Mouse (Mus musculus): Measurements from ENCODE around the gene Slc32a1. TPM values are rescaled to one million over a fixed set of nuclear protein-coding genes. Genes with fewer than 3 reads are reported as not detected.

Slc32a1 gene
- total and polyA plus RNA-seq, 2 experiments from 2014 or later = not detected

DNA sequence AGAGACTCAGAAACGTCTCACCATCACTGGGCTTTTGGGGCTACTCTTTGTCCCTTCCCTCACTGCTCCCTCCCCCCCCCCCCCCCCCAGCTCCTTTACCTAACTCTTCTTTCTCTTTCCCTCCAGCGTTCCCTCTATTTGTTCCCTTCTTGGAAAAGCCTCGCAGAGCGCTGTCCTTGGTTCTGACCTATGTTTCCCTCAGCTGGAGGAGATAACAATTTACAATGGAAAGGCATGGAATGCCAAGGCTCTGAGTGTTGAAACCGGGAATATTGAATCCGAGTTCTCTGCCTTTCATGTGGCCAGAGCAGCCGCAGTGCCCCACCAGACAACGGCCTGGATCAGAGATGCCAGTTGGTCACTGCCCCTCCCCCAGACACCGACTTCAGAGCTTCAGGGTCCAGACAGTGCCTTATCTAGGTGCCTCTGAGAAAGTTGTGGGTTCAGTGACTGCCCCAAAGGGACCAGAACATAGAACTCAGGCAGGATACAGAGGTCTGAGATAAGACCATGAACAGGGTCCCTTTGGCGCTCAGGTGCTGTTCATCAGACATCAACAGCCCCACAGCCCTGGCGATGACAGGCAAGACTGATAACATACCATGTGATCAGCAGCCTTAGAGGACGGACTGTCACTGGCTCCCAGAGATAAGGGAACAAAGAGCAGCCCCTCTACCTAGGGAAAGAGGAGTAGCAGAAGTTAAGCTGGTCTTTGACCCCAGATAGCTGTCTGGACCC lies 25.8 kb upstream of the Slc32a1 start:
- DNase-seq (ENCODE audit: low spot score) (peak; percentile 49), ATAC-seq (ENCODE audit: insufficient read depth, low read depth) (no peak)
- no peak overlapping the region for H3K9ac ChIP-seq (replicated peaks; ENCODE audit: low read depth, low read length)
- no peaks in the 10 kb centered on the region for H3K36me3 ChIP-seq (replicated peaks; ENCODE audit: control insufficient read depth, insufficient read depth, low read length)
- WGBS = 2% methylated on average over 12 of the region's 12 CpGs
- TF ChIP-seq EP300 (IDR thresholded peaks at IDR 0.05; ENCODE audit: low read depth) = no peak
- TF ChIP-seq CTCF (IDR thresholded peaks at IDR 0.05; ENCODE audit: low read depth) = no peak
- H3K4me3 ChIP-seq (ENCODE audit: low read depth, low read length) = no peak overlapping the region
- H3K4me2 ChIP-seq (ENCODE audit: low read depth, low read length) = no peak overlapping the region
- H3K9me3 ChIP-seq (replicated peaks; ENCODE audit: control insufficient read depth, low read length) = no peaks in the 10 kb centered on the region
- H3K27ac ChIP-seq (ENCODE audit: low read depth) = no peak overlapping the region
- H3K4me1 ChIP-seq (ENCODE audit: control insufficient read depth, insufficient read depth) = no peaks in the 10 kb centered on the region
- no peaks in the 10 kb centered on the region for H3K27me3 ChIP-seq (ENCODE audit: control insufficient read depth, insufficient read depth, low read length)

DNA sequence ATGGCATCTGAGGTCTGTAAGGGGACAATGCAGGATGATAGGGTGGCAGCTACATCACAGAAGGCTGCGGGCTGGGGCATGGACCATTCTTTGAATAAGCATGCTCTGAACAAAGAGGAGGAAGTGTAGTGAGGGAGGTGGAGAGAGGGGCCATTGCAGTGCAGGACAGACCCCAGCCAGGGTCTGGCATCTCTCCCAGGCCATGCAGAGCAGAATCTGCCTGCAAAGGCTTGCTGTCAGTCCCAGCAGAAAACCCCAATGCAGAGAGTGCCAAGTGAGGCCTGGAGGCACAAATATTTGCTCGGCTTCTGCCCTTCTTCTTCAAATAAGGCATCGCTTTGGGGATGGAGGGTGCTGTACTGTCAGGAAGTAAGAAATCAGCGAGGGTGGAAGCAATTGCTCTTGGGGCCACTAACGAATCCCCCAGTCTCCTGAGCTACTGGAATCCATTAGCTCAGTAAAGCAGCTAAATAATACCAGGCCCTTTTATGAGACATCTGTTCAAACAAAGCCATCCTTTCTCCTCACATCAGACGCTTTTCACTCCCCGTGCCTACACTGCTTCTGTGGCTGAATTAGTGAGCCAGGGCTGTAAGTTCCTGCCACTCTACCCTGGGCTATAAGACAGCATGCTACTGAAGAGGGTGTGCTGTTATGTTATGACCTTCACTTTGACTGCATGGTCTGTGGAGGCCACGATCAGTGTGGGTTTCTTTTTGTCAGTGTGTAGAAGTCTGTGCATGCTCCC lies 21.9 kb upstream of the Slc32a1 start:
- Histone ChIP-seq H3K4me2 (ENCODE audit: low read depth, low read length) (no peak overlapping the region), H3K9me3 (replicated peaks; ENCODE audit: control insufficient read depth, low read length) (no peaks in the 10 kb centered on the region), H3K9ac (replicated peaks; ENCODE audit: low read depth, low read length) (no peak overlapping the region), H3K4me1 (ENCODE audit: control insufficient read depth, insufficient read depth) (no peaks in the 10 kb centered on the region), H3K27me3 (ENCODE audit: control insufficient read depth, insufficient read depth, low read length) (no peaks in the 10 kb centered on the region), H3K27ac (ENCODE audit: low read depth) (no peak overlapping the region), H3K36me3 (replicated peaks; ENCODE audit: control insufficient read depth, insufficient read depth, low read length) (no peaks in the 10 kb centered on the region), H3K4me3 (ENCODE audit: low read depth, low read length) (no peak overlapping the region)
- whole genome bisulfite sequencing = 50% methylated on average over 8 of the region's 8 CpGs
- ATAC-seq (ENCODE audit: insufficient read depth, low read depth) = no peak
- no peak for TF ChIP-seq CTCF (IDR thresholded peaks at IDR 0.05; ENCODE audit: low read depth)
- DNase-seq (ENCODE audit: low spot score) = no peak

DNA sequence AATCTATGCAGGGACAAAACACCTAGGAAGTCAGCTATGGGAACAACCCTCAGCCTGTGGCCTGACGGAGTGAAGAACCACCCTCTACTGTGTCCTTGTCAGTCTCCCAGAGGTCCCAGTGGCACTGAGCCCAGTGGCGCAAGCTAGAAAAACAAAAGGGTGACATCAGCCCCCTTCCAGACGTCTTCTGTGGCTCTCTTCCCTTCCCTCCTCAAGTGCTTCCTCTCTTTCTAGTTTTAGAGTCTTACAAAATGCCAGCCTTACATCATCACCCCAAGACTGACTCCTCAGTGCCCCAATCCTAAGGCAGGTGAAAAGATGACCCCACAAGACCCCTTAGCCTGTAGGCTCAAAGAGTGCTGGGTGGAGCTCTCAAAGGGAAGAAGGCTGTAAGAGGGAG lies 20.1 kb upstream of the Slc32a1 start:
- no peak overlapping the region for H3K27ac ChIP-seq (ENCODE audit: low read depth)
- no peaks in the 10 kb centered on the region for H3K36me3 ChIP-seq (replicated peaks; ENCODE audit: control insufficient read depth, insufficient read depth, low read length)
- 41% methylated on average over 3 of the region's 3 CpGs for WGBS
- H3K4me3 ChIP-seq (ENCODE audit: low read depth, low read length) = no peak overlapping the region
- no peaks in the 10 kb centered on the region for H3K4me1 ChIP-seq (ENCODE audit: control insufficient read depth, insufficient read depth)
- no peak overlapping the region for H3K9ac ChIP-seq (replicated peaks; ENCODE audit: low read depth, low read length)
- DNase-seq (ENCODE audit: low spot score) (no peak), ATAC-seq (ENCODE audit: insufficient read depth, low read depth) (no peak)
- H3K27me3 ChIP-seq (ENCODE audit: control insufficient read depth, insufficient read depth, low read length) = peaks cover 11% of the 10 kb centered on the region
- no peak overlapping the region for H3K4me2 ChIP-seq (ENCODE audit: low read depth, low read length)
- H3K9me3 ChIP-seq (replicated peaks; ENCODE audit: control insufficient read depth, low read length) = no peaks in the 10 kb centered on the region
- TF ChIP-seq CTCF (IDR thresholded peaks at IDR 0.05; ENCODE audit: low read depth) = no peak
- no peak for TF ChIP-seq EP300 (IDR thresholded peaks at IDR 0.05; ENCODE audit: low read depth)

DNA sequence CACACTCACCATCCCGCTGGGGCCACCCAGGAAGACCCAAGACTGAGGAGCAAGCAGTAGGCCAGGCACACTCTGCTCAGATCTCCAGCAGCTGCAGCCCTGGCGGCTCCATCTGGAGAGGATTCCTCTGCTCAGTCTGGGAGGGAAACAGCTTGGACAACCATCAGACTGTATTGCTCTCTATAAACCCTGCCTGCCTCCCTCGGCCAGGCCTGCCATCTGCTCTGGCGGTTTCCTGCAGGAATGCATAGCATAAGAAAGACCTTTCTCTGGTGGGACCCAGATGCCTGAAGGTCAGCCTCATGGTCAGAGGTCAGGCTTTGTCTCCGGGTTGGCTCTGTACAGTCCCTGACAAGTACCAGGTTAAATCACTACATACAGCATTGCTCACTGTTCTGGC lies 19.3 kb upstream of the Slc32a1 start:
- H3K4me3 ChIP-seq (ENCODE audit: low read depth, low read length) = no peak overlapping the region
- DNase-seq (ENCODE audit: low spot score) (no peak), ATAC-seq (ENCODE audit: insufficient read depth, low read depth) (no peak)
- no peak overlapping the region for H3K27ac ChIP-seq (ENCODE audit: low read depth)
- no peak overlapping the region for H3K9ac ChIP-seq (replicated peaks; ENCODE audit: low read depth, low read length)
- no peak overlapping the region for H3K4me2 ChIP-seq (ENCODE audit: low read depth, low read length)
- H3K9me3 ChIP-seq (replicated peaks; ENCODE audit: control insufficient read depth, low read length) = no peaks in the 10 kb centered on the region
- no peaks in the 10 kb centered on the region for H3K4me1 ChIP-seq (ENCODE audit: control insufficient read depth, insufficient read depth)
- no peaks in the 10 kb centered on the region for H3K36me3 ChIP-seq (replicated peaks; ENCODE audit: control insufficient read depth, insufficient read depth, low read length)
- 44% methylated on average over 5 of the region's 5 CpGs for WGBS
- TF ChIP-seq CTCF (IDR thresholded peaks at IDR 0.05; ENCODE audit: low read depth) (no peak), EP300 (IDR thresholded peaks at IDR 0.05; ENCODE audit: low read depth) (no peak)
- H3K27me3 ChIP-seq (ENCODE audit: control insufficient read depth, insufficient read depth, low read length) = peaks cover 12% of the 10 kb centered on the region

- WGBS = 66% methylated on average over 4 of the region's 4 CpGs
- no peak for ATAC-seq (ENCODE audit: insufficient read depth, low read depth)
- H3K4me2 ChIP-seq (ENCODE audit: low read depth, low read length) = no peak overlapping the region
These were observed 17.2 kb upstream of the Slc32a1 start for GRCm38 (mm10) chr2:158593371-158593770.

More at GRCm38 (mm10) chr2:158593371-158593770, 17.2 kb upstream of the Slc32a1 start:
- Histone ChIP-seq H3K27me3 (ENCODE audit: control insufficient read depth, insufficient read depth, low read length) (peaks cover 12% of the 10 kb centered on the region), H3K9ac (replicated peaks; ENCODE audit: low read depth, low read length) (no peak overlapping the region), H3K4me1 (ENCODE audit: control insufficient read depth, insufficient read depth) (no peaks in the 10 kb centered on the region), H3K27ac (ENCODE audit: low read depth) (no peak overlapping the region), H3K36me3 (replicated peaks; ENCODE audit: control insufficient read depth, insufficient read depth, low read length) (no peaks in the 10 kb centered on the region), H3K9me3 (replicated peaks; ENCODE audit: control insufficient read depth, low read length) (no peaks in the 10 kb centered on the region), H3K4me3 (ENCODE audit: low read depth, low read length) (no peak overlapping the region)
- TF ChIP-seq CTCF (IDR thresholded peaks at IDR 0.05; ENCODE audit: low read depth) = no peak
- TF ChIP-seq EP300 (IDR thresholded peaks at IDR 0.05; ENCODE audit: low read depth) = no peak
- DNase-seq (ENCODE audit: low spot score) = no peak

Measured in heart, postnatal 0 days (tissue).